Comparison of ENCODE assay signal across 8 mouse cellular contexts in the genomic region with DNA sequence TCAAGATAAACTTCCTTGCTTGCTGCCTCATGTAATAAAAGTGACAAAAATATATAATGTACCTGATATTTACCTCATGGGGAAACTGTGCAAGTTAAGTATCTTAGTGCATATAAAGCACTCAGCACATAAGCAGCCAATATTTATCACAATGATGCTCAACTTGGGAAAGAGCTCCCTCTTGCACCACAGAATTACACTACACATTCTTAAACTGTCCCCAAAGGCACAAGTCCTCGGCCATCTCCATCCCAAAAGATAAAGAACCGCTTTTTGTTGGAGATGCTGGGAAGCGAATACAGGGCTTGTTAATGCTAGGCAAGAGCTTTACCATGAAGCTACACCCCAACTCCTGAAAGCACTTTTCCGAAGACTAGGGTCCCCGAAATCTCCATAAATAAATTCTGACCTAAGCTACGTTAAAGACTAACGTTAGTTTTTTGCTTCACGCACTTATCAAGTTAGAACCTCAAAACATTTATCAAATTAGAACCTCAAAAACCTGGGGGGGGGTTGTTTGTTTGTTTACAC. TPM values are rescaled to one million over a fixed set of nuclear protein-coding genes. Genes with fewer than 3 reads are reported as not detected.
DNase-seq lines count a peak whose midpoint lies in the region; ATAC-seq and TF ChIP-seq lines count a peak whose summit lies in the region.

No protein-coding gene starts in this region.

- no peaks in the 10 kb centered on the region for H3K9me3 ChIP-seq in lung, embryonic 15.5 days
- no peaks in the 10 kb centered on the region for H3K9me3 ChIP-seq in heart, embryonic 11.5 days (replicated peaks; ENCODE audit: control insufficient read depth, low read length)
- H3K9me3 ChIP-seq in liver, embryonic 13.5 days (replicated peaks) = no peaks in the 10 kb centered on the region
- H3K9me3 ChIP-seq in stomach, embryonic 15.5 days = no peaks in the 10 kb centered on the region

- H3K27ac ChIP-seq in lung, embryonic 15.5 days = peak overlapping the region; percentile 98
- peak overlapping the region; percentile 71; the same call in 1 of the 2 replicates for H3K27ac ChIP-seq in bone marrow macrophage, adult 2 months (ENCODE audit: insufficient read depth, low read depth, low read length)
- H3K27ac ChIP-seq in heart, embryonic 11.5 days (ENCODE audit: low read depth, low read length) = peak overlapping the region; percentile 98
- peak overlapping the region; percentile 76 for H3K27ac ChIP-seq in liver, embryonic 13.5 days
- peak overlapping the region; percentile 96; the same call in 1 of the 2 replicates for H3K27ac ChIP-seq in stomach, embryonic 15.5 days

- ATAC-seq in lung, embryonic 15.5 days (ENCODE audit: borderline replicate concordance, extremely low read depth, low FRiP score, low TSS enrichment) = no peak
- ATAC-seq in heart, embryonic 11.5 days (replicated peaks; ENCODE audit: insufficient number of reproducible peaks, low FRiP score, low TSS enrichment) = no peak
- ATAC-seq in liver, embryonic 13.5 days (ENCODE audit: low read depth) = no peak
- ATAC-seq in stomach, embryonic 15.5 days (ENCODE audit: insufficient read depth, low FRiP score, low read depth) = no peak

- H3K27me3 ChIP-seq in lung, embryonic 15.5 days = no peaks in the 10 kb centered on the region
- H3K27me3 ChIP-seq in heart, embryonic 11.5 days (ENCODE audit: control insufficient read depth, insufficient read depth, low read length) = no peaks in the 10 kb centered on the region
- H3K27me3 ChIP-seq in liver, embryonic 13.5 days = no peaks in the 10 kb centered on the region
- no peaks in the 10 kb centered on the region for H3K27me3 ChIP-seq in stomach, embryonic 15.5 days (replicated peaks)

- peak overlapping the region; percentile 65 for H3K4me3 ChIP-seq in lung, embryonic 15.5 days
- peak overlapping the region; percentile 91 for H3K4me3 ChIP-seq in bone marrow macrophage, adult 2 months (ENCODE audit: insufficient read depth, low read length)
- H3K4me3 ChIP-seq in heart, embryonic 11.5 days (ENCODE audit: low read depth, low read length) = peak overlapping the region; percentile 97
- peak overlapping the region; percentile 97 for H3K4me3 ChIP-seq in liver, embryonic 13.5 days (replicated peaks)
- H3K4me3 ChIP-seq in stomach, embryonic 15.5 days (replicated peaks) = peak overlapping the region; percentile 77

- no peak for TF ChIP-seq POLR2A in bone marrow macrophage, adult 2 months (IDR thresholded peaks at IDR 0.05; ENCODE audit: borderline replicate concordance, low read depth, low read length)

- no peak for TF ChIP-seq CTCF in bone marrow macrophage, adult 2 months (IDR thresholded peaks at IDR 0.05; ENCODE audit: low read depth, low read length)

- peak overlapping the region; percentile 89 for H3K9ac ChIP-seq in lung, embryonic 15.5 days
- H3K9ac ChIP-seq in heart, embryonic 11.5 days (ENCODE audit: low read depth, low read length) = peak overlapping the region; percentile 100
- peak overlapping the region; percentile 99 for H3K9ac ChIP-seq in liver, embryonic 13.5 days
- peak overlapping the region; percentile 55; the same call in 1 of the 2 replicates for H3K9ac ChIP-seq in stomach, embryonic 15.5 days

- H3K36me3 ChIP-seq in lung, embryonic 15.5 days = peaks cover 15% of the 10 kb centered on the region
- H3K36me3 ChIP-seq in heart, embryonic 11.5 days (ENCODE audit: control insufficient read depth, insufficient read depth, low read length) = peaks cover 9% of the 10 kb centered on the region
- peaks cover 21% of the 10 kb centered on the region for H3K36me3 ChIP-seq in liver, embryonic 13.5 days
- peaks cover 12% of the 10 kb centered on the region; the same call in 1 of the 2 replicates for H3K36me3 ChIP-seq in stomach, embryonic 15.5 days

- DNase-seq in lung, postnatal 14 days = no peak
- peak; percentile 30 for DNase-seq in liver, embryonic 13.5 days
- no peak for DNase-seq in T-cell, adult 2 months (ENCODE audit: low spot score)
- no peak for DNase-seq in urinary bladder, postnatal 36 days (ENCODE audit: low spot score in 2 of 2)

- H3K4me2 ChIP-seq in lung, embryonic 15.5 days = peak overlapping the region; percentile 76
- peak overlapping the region; percentile 85 for H3K4me2 ChIP-seq in heart, embryonic 11.5 days
- peak overlapping the region; percentile 81 for H3K4me2 ChIP-seq in liver, embryonic 13.5 days
- H3K4me2 ChIP-seq in stomach, embryonic 15.5 days = peak overlapping the region; percentile 83

- peaks cover 27% of the 10 kb centered on the region for H3K4me1 ChIP-seq in lung, embryonic 15.5 days
- H3K4me1 ChIP-seq in bone marrow macrophage, adult 2 months (ENCODE audit: control insufficient read depth, insufficient read depth, low read length) = peaks cover 27% of the 10 kb centered on the region
- H3K4me1 ChIP-seq in heart, embryonic 11.5 days (ENCODE audit: control insufficient read depth, insufficient read depth, low read length) = peaks cover 24% of the 10 kb centered on the region
- H3K4me1 ChIP-seq in liver, embryonic 13.5 days (replicated peaks) = peaks cover 42% of the 10 kb centered on the region
- H3K4me1 ChIP-seq in stomach, embryonic 15.5 days = peaks cover 16% of the 10 kb centered on the region

- WGBS in lung, embryonic 15.5 days = 2% methylated on average over 8 of the region's 8 CpGs
- WGBS in heart, embryonic 11.5 days (ENCODE audit: insufficient replicate concordance) = 2% methylated on average over 8 of the region's 8 CpGs
- WGBS in liver, embryonic 13.5 days (ENCODE audit: insufficient replicate concordance) = under 1% methylated on average over 8 of the region's 8 CpGs
- 2% methylated on average over 8 of the region's 8 CpGs for WGBS in stomach, embryonic 15.5 days

RNA-seq across cellular contexts. Expression of a gene that starts 0.7 kb away (rescaled TPM):
- polyA plus RNA-seq in lung, embryonic 15.5 days (2015; fragmentation: Nextera tagmentation; extraction: Ambion mirVana) = 469 and 488 TPM in 2 replicates
- 470 and 523 TPM in 2 replicates for polyA plus RNA-seq in bone marrow macrophage, adult 2 months (2012; ENCODE audit: insufficient read depth, insufficient read length, missing spikeins)
- 941 and 954 TPM in 2 replicates for polyA plus RNA-seq in heart, embryonic 11.5 days (2014; fragmentation: Nextera tagmentation; extraction: Ambion mirVana)
- polyA plus RNA-seq in liver, embryonic 13.5 days (2015; fragmentation: Nextera tagmentation; extraction: Ambion mirVana) = 366 and 368 TPM in 2 replicates
- polyA plus RNA-seq in stomach, embryonic 15.5 days (2015; fragmentation: Nextera tagmentation; extraction: Ambion mirVana) = 541 and 546 TPM in 2 replicates

RNA-seq across cellular contexts. Expression of a gene that starts 0.9 kb away (rescaled TPM):
- 70.9 and 71.5 TPM in 2 replicates for polyA plus RNA-seq in lung, embryonic 15.5 days (2015; fragmentation: Nextera tagmentation; extraction: Ambion mirVana)
- 28.2 and 29.0 TPM in 2 replicates for polyA plus RNA-seq in bone marrow macrophage, adult 2 months (2012; ENCODE audit: insufficient read depth, insufficient read length, missing spikeins)
- 61.0 and 61.3 TPM in 2 replicates for polyA plus RNA-seq in heart, embryonic 11.5 days (2014; fragmentation: Nextera tagmentation; extraction: Ambion mirVana)
- polyA plus RNA-seq in liver, embryonic 13.5 days (2015; fragmentation: Nextera tagmentation; extraction: Ambion mirVana) = 28.5 and 32.5 TPM in 2 replicates
- polyA plus RNA-seq in stomach, embryonic 15.5 days (2015; fragmentation: Nextera tagmentation; extraction: Ambion mirVana) = 65.3 and 68.0 TPM in 2 replicates

RNA-seq across cellular contexts. Expression of a gene that starts 20.5 kb away (rescaled TPM):
- polyA plus RNA-seq in lung, embryonic 15.5 days (2015; fragmentation: Nextera tagmentation; extraction: Ambion mirVana) = 24.6 and 24.8 TPM in 2 replicates
- 12.4 and 12.8 TPM in 2 replicates for polyA plus RNA-seq in bone marrow macrophage, adult 2 months (2012; ENCODE audit: insufficient read depth, insufficient read length, missing spikeins)
- 25.9 and 27.8 TPM in 2 replicates for polyA plus RNA-seq in heart, embryonic 11.5 days (2014; fragmentation: Nextera tagmentation; extraction: Ambion mirVana)
- 9.4 and 11.2 TPM in 2 replicates for polyA plus RNA-seq in liver, embryonic 13.5 days (2015; fragmentation: Nextera tagmentation; extraction: Ambion mirVana)
- polyA plus RNA-seq in stomach, embryonic 15.5 days (2015; fragmentation: Nextera tagmentation; extraction: Ambion mirVana) = 19.8 and 21.0 TPM in 2 replicates

RNA-seq across cellular contexts. Expression of a gene that starts 49.3 kb away (rescaled TPM):
- polyA plus RNA-seq in lung, embryonic 15.5 days (2015; fragmentation: Nextera tagmentation; extraction: Ambion mirVana) = 34.5 and 34.7 TPM in 2 replicates
- 10.0 and 11.7 TPM in 2 replicates for polyA plus RNA-seq in bone marrow macrophage, adult 2 months (2012; ENCODE audit: insufficient read depth, insufficient read length, missing spikeins)
- 24.3 and 29.1 TPM in 2 replicates for polyA plus RNA-seq in heart, embryonic 11.5 days (2014; fragmentation: Nextera tagmentation; extraction: Ambion mirVana)
- 33.8 and 39.0 TPM in 2 replicates for polyA plus RNA-seq in liver, embryonic 13.5 days (2015; fragmentation: Nextera tagmentation; extraction: Ambion mirVana)
- polyA plus RNA-seq in stomach, embryonic 15.5 days (2015; fragmentation: Nextera tagmentation; extraction: Ambion mirVana) = 24.6 and 26.4 TPM in 2 replicates

RNA-seq across cellular contexts. Expression of a gene that starts 49.4 kb away (rescaled TPM):
- polyA plus RNA-seq in lung, embryonic 15.5 days (2015; fragmentation: Nextera tagmentation; extraction: Ambion mirVana) = 59.2 and 66.1 TPM in 2 replicates
- polyA plus RNA-seq in bone marrow macrophage, adult 2 months (2012; ENCODE audit: insufficient read depth, insufficient read length, missing spikeins) = 22.3 and 24.0 TPM in 2 replicates
- polyA plus RNA-seq in heart, embryonic 11.5 days (2014; fragmentation: Nextera tagmentation; extraction: Ambion mirVana) = 57.9 and 62.2 TPM in 2 replicates
- polyA plus RNA-seq in liver, embryonic 13.5 days (2015; fragmentation: Nextera tagmentation; extraction: Ambion mirVana) = 13.3 and 14.4 TPM in 2 replicates
- 50.0 and 52.9 TPM in 2 replicates for polyA plus RNA-seq in stomach, embryonic 15.5 days (2015; fragmentation: Nextera tagmentation; extraction: Ambion mirVana)
